Mouse (Mus musculus): Measurements from ENCODE around the gene Hvcn1.

DNA sequence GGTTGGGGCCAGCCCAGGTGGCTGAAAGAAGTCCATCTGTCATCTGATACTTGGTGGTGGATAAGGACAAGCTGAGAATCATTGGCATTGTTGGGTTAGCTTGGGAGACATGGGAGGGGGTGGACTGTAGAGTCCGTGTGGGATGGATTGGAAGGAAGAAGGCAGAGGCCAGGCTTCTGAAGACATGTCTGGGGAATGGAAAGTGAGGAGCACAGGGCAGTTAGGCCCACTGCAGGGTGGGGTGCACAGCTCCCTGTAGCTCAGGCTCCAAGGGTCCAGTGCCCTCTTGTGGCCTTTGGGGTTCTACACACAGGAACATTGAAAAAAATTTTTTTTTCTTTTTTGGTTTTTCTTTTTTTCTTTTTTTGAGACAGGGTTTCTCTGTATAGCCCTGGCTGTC, 30.2 kb upstream of the Hvcn1 start:
- TF ChIP-seq POLR2A (IDR thresholded peaks at IDR 0.05; ENCODE audit: borderline replicate concordance, control insufficient read depth, low read depth, low read length) (no peak), CTCF (IDR thresholded peaks at IDR 0.05; ENCODE audit: control insufficient read depth, insufficient read depth, low read length) (peak; percentile 76)
